Mouse (Mus musculus) kidney, adult 9 months (tissue): ENCODE measurements at regions not wholly inside any gene's neighbourhood (a gene's known extent, or its start where the extent isn't known, plus 50 kb on each side); places are given as distances from the start of the nearest gene placed in this dataset.

Source experiments
- DNase-seq: peaks from one replicate; pipeline ENCODE4 v3.0.0; 2022

DNA sequence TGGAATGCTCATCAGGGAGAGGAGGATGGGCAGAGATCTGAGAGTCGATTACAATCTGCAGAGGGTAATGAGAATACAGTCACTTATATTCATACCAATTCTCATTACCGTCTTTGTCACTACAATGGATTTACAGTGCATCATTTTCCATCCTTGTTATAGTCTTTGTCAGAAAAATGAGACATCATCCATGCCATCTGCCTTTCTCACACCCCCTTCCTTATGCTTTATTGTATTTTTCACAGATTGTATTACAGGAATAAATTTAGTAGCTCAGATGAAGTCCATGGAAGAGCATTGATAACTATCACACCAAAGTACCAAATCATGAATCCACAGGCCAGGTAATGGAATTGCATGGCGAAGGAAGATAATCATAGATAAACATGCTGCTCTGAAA, 779.5 kb downstream of the Cenpc1 start:
- DNase-seq = no peak

DNA sequence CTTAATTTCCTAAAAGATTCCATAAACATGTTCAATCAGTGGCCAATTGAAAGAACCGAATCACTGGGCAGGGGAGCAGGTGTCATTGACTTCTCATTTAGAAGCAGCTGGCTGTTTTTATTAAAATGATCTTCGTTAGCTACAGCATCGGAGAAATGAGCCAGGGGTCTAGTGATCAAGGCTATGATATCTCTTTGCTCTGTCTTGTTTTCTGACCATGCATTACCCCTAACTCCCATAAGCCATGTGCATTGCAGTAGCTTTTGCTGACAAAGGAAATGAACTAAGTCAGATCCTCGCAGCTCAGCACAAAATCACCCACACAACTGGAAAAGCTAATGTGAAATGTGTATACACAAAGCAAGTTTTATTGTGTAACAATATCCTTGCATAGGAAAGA, 816.9 kb downstream of the Cenpc1 start:
- no peak for DNase-seq

DNA sequence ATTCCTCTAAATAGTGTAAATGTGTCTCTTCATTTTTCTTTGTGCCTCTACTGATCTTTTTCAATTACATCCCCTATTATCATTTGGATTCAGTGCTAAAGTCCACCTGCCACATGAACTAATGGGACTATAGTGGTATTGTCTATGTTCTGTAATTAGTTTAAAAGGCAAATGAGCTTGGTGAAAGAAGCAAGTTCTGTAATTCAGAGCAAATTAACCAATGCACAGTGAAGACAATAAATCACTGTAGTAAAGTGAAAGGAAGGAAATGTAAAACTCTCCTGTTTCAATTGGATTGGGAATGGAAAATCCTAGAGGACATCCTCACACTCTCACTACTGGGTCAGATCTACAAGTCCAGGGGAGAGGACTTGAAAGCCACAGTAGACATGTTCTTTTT, 823.2 kb upstream of the Epha5 start:
- DNase-seq = no peak

DNA sequence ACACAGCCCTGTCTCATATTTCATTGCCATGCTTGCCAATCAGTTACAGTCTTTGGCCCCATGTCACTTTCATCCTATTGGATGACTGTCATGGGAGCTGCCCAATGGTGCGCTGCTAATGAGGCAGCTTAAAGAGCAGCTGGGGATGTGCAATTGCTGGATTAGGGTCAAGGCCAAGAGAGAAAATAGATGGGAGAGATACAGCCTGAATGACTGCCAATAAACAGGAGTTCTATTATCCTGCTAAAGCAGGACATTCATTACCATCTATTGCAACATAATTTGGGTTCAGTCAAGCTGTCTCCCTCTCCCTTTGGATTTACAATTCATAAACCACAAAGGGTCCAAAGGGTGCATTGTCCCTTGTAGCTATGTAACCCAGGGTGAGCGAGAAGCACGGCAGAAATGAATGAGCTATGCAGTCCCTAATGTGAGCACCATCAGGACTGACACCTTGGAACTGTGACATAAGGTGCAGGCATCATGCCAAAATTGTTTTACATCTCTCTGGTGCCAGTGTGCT, 822.4 kb upstream of the Epha5 start:
- peak; percentile 13 for DNase-seq
